Mouse (Mus musculus) liver, embryonic 16.5 days (tissue): Measurements from ENCODE around the gene Slc17a4. TPM values are rescaled to one million over a fixed set of nuclear protein-coding genes. Genes with fewer than 3 reads are reported as not detected.
A peak's percentile ranks its signal among the peaks of the same experiment; 100 is the strongest.

Source experiments
- ATAC-seq: fragments of 200-750 bp; cut with Nextera tagmentation; 2 replicates; pipeline ENCODE4 v1.8.0; 2017; ENCODE audit warnings: low read depth, mild to moderate bottlenecking, moderate number of reproducible peaks, moderate library complexity
- H3K27ac ChIP-seq: fragments of 300-500 bp; sonication (generic); 2 replicates; pipeline ENCODE4 v1.5.1; 2014; ENCODE audit warnings: mild to moderate bottlenecking, low read length
- H3K27me3 ChIP-seq: fragments of 300-500 bp; sonication (generic); 2 replicates; pipeline ENCODE4 v1.6.1; 2014; ENCODE audit warnings: low read depth, low read length, mixed read lengths; ENCODE audit not compliant: control insufficient read depth, insufficient read depth
- H3K36me3 ChIP-seq: fragments of 300-500 bp; sonication (generic); 2 replicates; pipeline ENCODE4 v1.6.1; 2014; ENCODE audit warnings: mild to moderate bottlenecking; ENCODE audit not compliant: control insufficient read depth, insufficient read depth
- H3K4me1 ChIP-seq: fragments of 300-500 bp; sonication (generic); 2 replicates; pipeline ENCODE4 v1.6.1; 2014; ENCODE audit warnings: low read depth, low read length, mixed read lengths; ENCODE audit not compliant: control insufficient read depth
- H3K4me2 ChIP-seq: fragments of 300-500 bp; sonication (generic); 2 replicates; pipeline ENCODE4 v1.6.1; 2014; ENCODE audit warnings: low read depth, low read length, mixed read lengths
- H3K4me3 ChIP-seq: fragments of 300-500 bp; sonication (generic); 2 replicates; pipeline ENCODE4 v1.5.1; 2014; ENCODE audit warnings: low read depth, mild to moderate bottlenecking, low read length
- H3K9ac ChIP-seq: fragments of 300-500 bp; sonication (generic); 2 replicates; pipeline ENCODE4 v1.6.1; 2014; ENCODE audit warnings: low read depth, low read length
- H3K9me3 ChIP-seq: fragments of 300-500 bp; sonication (generic); replicated peaks from 2 replicates; pipeline ENCODE4 v1.6.1; 2016; ENCODE audit warnings: low read length; ENCODE audit not compliant: control insufficient read depth
- WGBS: fragments of 180-500 bp; shearing (Covaris S2); extraction: QIAGEN DNeasy Blood & Tissue Kit; methylation state at CpG from one replicate; pipeline ENCODE4 v1.1.7; 2014; ENCODE audit not compliant: insufficient replicate concordance; 5-methylcytosine and 5-hydroxymethylcytosine counted together
- polyA plus RNA-seq: library from polyadenylated mRNA; unstranded; fragments of >200 nt; fragmentation: Nextera tagmentation; extraction: Ambion mirVana; gene quantifications from 2 replicates; pipeline ENCODE4 v1.2.1, GENCODE M21; 2015

Gene Slc17a4
- polyA plus RNA-seq, 1 experiment from 2014 or later, result 0.40 TPM

- no peak overlapping the region for H3K9ac ChIP-seq
- H3K4me2 ChIP-seq, result no peak overlapping the region
- WGBS, result 32% methylated on average over 3 of the region's 3 CpGs
- H3K36me3 ChIP-seq, result no peaks in the 10 kb centered on the region
- no peak overlapping the region for H3K4me3 ChIP-seq
- H3K27me3 ChIP-seq, result no peaks in the 10 kb centered on the region
- no peak overlapping the region for H3K27ac ChIP-seq
- no peaks in the 10 kb centered on the region for H3K9me3 ChIP-seq
- no peak for ATAC-seq
- H3K4me1 ChIP-seq, result no peaks in the 10 kb centered on the region
Measured at GRCm38 (mm10) chr13:23879106-23879505, 35.7 kb downstream of the Slc17a4 start.

- no peak for ATAC-seq
- no peaks in the 10 kb centered on the region for H3K9me3 ChIP-seq
- no peak overlapping the region for H3K27ac ChIP-seq
- WGBS, result 33% methylated on average over 5 of the region's 5 CpGs
- no peak overlapping the region for H3K9ac ChIP-seq
- no peaks in the 10 kb centered on the region for H3K36me3 ChIP-seq
- no peak overlapping the region for H3K4me2 ChIP-seq
- H3K27me3 ChIP-seq, result no peaks in the 10 kb centered on the region
- no peaks in the 10 kb centered on the region; the same call in 1 of the 2 replicates for H3K4me1 ChIP-seq
- H3K4me3 ChIP-seq, result no peak overlapping the region
Measured at GRCm38 (mm10) chr13:23873141-23873540, 41.7 kb downstream of the Slc17a4 start.

GRCm38 (mm10) chr13:23869996-23870395 lies 44.8 kb downstream of the Slc17a4 start:
- Histone ChIP-seq H3K4me2 (no peak overlapping the region), H3K36me3 (no peaks in the 10 kb centered on the region), H3K9ac (no peak overlapping the region), H3K27ac (no peak overlapping the region), H3K4me3 (no peak overlapping the region), H3K4me1 (no peaks in the 10 kb centered on the region; the same call in 1 of the 2 replicates), H3K27me3 (no peaks in the 10 kb centered on the region), H3K9me3 (no peaks in the 10 kb centered on the region)
- no peak for ATAC-seq
- WGBS, result 57% methylated on average over 3 of the region's 3 CpGs

GRCm38 (mm10) chr13:23868790-23869533 lies 45.8 kb downstream of the Slc17a4 start:
- no peaks in the 10 kb centered on the region; the same call in 1 of the 2 replicates for H3K4me1 ChIP-seq
- H3K4me3 ChIP-seq, result no peak overlapping the region
- H3K9me3 ChIP-seq, result no peaks in the 10 kb centered on the region
- no peaks in the 10 kb centered on the region for H3K27me3 ChIP-seq
- no peak overlapping the region for H3K4me2 ChIP-seq
- peak overlapping the region; percentile 70 for H3K27ac ChIP-seq
- peak; percentile 45 for ATAC-seq
- 49% methylated on average over 8 of the region's 8 CpGs for WGBS
- H3K9ac ChIP-seq, result no peak overlapping the region
- no peaks in the 10 kb centered on the region for H3K36me3 ChIP-seq

GRCm38 (mm10) chr13:23867405-23867804 lies 47.4 kb downstream of the Slc17a4 start, which contains the start of gene Slc17a1:
Gene Slc17a1 (plus strand): TSS chr13:23867750.
- Histone ChIP-seq H3K27ac (peak within 1 kb of the TSS; percentile 81), H3K9ac (peak within 1 kb of the TSS; percentile 25; the same call in 1 of the 2 replicates), H3K4me3 (peak within 1 kb of the TSS; percentile 7), H3K9me3 (no peaks in the 10 kb centered on the region), H3K4me2 (peak within 1 kb of the TSS; percentile 24), H3K4me1 (no peaks in the 10 kb centered on the region; the same call in 1 of the 2 replicates), H3K36me3 (no peaks in the 10 kb centered on the region), H3K27me3 (no peaks in the 10 kb centered on the region)
- peak; percentile 82 for ATAC-seq
- 67% methylated on average over 7 of the region's 7 CpGs for WGBS

GRCm38 (mm10) chr13:23867000-23867399 lies 47.8 kb downstream of the Slc17a4 start:
- no peaks in the 10 kb centered on the region for H3K27me3 ChIP-seq
- 63% methylated on average over 6 of the region's 6 CpGs for WGBS
- peak; percentile 46; the same call in 1 of the 2 replicates for ATAC-seq

GRCm38 (mm10) chr13:23866086-23866710 lies 48.6 kb downstream of the Slc17a4 start:
- H3K4me2 ChIP-seq, result peak overlapping the region; percentile 24
- peak; percentile 71 for ATAC-seq
- 48% methylated on average over 9 of the region's 9 CpGs for WGBS

More at GRCm38 (mm10) chr13:23867000-23867399, 47.8 kb downstream of the Slc17a4 start:
- H3K4me2 ChIP-seq, result peak overlapping the region; percentile 24
- peak overlapping the region; percentile 73 for H3K27ac ChIP-seq
- no peaks in the 10 kb centered on the region; the same call in 1 of the 2 replicates for H3K4me1 ChIP-seq
- H3K9me3 ChIP-seq, result no peaks in the 10 kb centered on the region
- peak overlapping the region; percentile 25; the same call in 1 of the 2 replicates for H3K9ac ChIP-seq
- H3K36me3 ChIP-seq, result no peaks in the 10 kb centered on the region
- no peak overlapping the region for H3K4me3 ChIP-seq

GRCm38 (mm10) chr13:23864711-23865110 lies 50.1 kb downstream of the Slc17a4 start:
- no peaks in the 10 kb centered on the region; the same call in 1 of the 2 replicates for H3K4me1 ChIP-seq

More at GRCm38 (mm10) chr13:23866086-23866710, 48.6 kb downstream of the Slc17a4 start:
- Histone ChIP-seq H3K9ac (no peak overlapping the region; the same call in 1 of the 2 replicates), H3K4me1 (no peaks in the 10 kb centered on the region; the same call in 1 of the 2 replicates), H3K9me3 (no peaks in the 10 kb centered on the region), H3K4me3 (peak overlapping the region; percentile 7), H3K27ac (peak overlapping the region; percentile 73), H3K36me3 (no peaks in the 10 kb centered on the region), H3K27me3 (no peaks in the 10 kb centered on the region)

GRCm38 (mm10) chr13:23861815-23862214 lies 53.0 kb downstream of the Slc17a4 start:
- no peak overlapping the region for H3K4me3 ChIP-seq
- no peak overlapping the region for H3K4me2 ChIP-seq
- no peak overlapping the region for H3K27ac ChIP-seq
- H3K4me1 ChIP-seq, result no peaks in the 10 kb centered on the region
- H3K9ac ChIP-seq, result no peak overlapping the region
- H3K27me3 ChIP-seq, result no peaks in the 10 kb centered on the region
- H3K9me3 ChIP-seq, result no peaks in the 10 kb centered on the region
- ATAC-seq, result no peak
- H3K36me3 ChIP-seq, result no peaks in the 10 kb centered on the region

More at GRCm38 (mm10) chr13:23864711-23865110, 50.1 kb downstream of the Slc17a4 start:
- Histone ChIP-seq H3K4me3 (no peak overlapping the region), H3K4me2 (no peak overlapping the region), H3K27ac (no peak overlapping the region), H3K27me3 (no peaks in the 10 kb centered on the region), H3K36me3 (no peaks in the 10 kb centered on the region), H3K9ac (no peak overlapping the region), H3K9me3 (no peaks in the 10 kb centered on the region)
- ATAC-seq, result no peak
- WGBS, result 52% methylated on average over 9 of the region's 9 CpGs
